Mouse (Mus musculus) hindbrain, embryonic 10.5 days (tissue): ENCODE measurements around the gene Slc25a47. TPM values are rescaled to one million over a fixed set of nuclear protein-coding genes. Genes with fewer than 3 reads are reported as not detected.

ENCODE experiments used
- microRNA counts: library from miRNA; unstranded; fragments of <30 nt; microRNA quantifications from one replicate; lab custom pipeline; 2017
- polyA plus RNA-seq: library from polyadenylated mRNA; unstranded; fragments of >200 nt; fragmentation: Nextera tagmentation; extraction: Ambion mirVana; gene quantifications from 2 replicates; pipeline ENCODE4 v1.2.1, GENCODE M21; 2016

Slc25a47 gene
- polyA plus RNA-seq, 1 experiment from 2014 or later = 10.3 TPM

MicroRNAs encoded within 50 kb of the gene (microRNA counts, 519-probe panel; counts per million panel counts)
- microRNA mmu-miR-345-3p (lab: Ali Mortazavi, UCI) (1,255 counts per million, percentile 77 among the panel's probes with 10 or more counts), microRNA mmu-miR-345-5p (lab: Ali Mortazavi, UCI) (1,255 counts per million, percentile 77 among the panel's probes with 10 or more counts)

Other genes with a start within 250 kb of the Slc25a47 start
- 1.6 and 2.1 TPM in 2 replicates for gene Degs2, start 133.7 kb upstream of the Slc25a47 start, polyA plus RNA-seq
- 15.0 and 18.6 TPM in 2 replicates for gene Yy1, start 43.1 kb upstream of the Slc25a47 start, polyA plus RNA-seq
- 12.9 and 14.8 TPM in 2 replicates for gene Slc25a29, start 163 bp upstream of the Slc25a47 start, polyA plus RNA-seq
- gene Wdr25, start 57.6 kb downstream of the Slc25a47 start, polyA plus RNA-seq = 9.0 and 10.4 TPM in 2 replicates
- 142 and 143 TPM in 2 replicates for gene Wars, start 58.1 kb downstream of the Slc25a47 start, polyA plus RNA-seq
- gene Begain, start 232.2 kb downstream of the Slc25a47 start, polyA plus RNA-seq = 6.0 and 16.2 TPM in 2 replicates